Mouse (Mus musculus): Measurements from ENCODE around the gene Pde4b. TPM values are rescaled to one million over a fixed set of nuclear protein-coding genes. Genes with fewer than 3 reads are reported as not detected.

Gene Pde4b
- polyA plus RNA-seq, 1 experiment from 2014 or later = 3.1 TPM

DNA sequence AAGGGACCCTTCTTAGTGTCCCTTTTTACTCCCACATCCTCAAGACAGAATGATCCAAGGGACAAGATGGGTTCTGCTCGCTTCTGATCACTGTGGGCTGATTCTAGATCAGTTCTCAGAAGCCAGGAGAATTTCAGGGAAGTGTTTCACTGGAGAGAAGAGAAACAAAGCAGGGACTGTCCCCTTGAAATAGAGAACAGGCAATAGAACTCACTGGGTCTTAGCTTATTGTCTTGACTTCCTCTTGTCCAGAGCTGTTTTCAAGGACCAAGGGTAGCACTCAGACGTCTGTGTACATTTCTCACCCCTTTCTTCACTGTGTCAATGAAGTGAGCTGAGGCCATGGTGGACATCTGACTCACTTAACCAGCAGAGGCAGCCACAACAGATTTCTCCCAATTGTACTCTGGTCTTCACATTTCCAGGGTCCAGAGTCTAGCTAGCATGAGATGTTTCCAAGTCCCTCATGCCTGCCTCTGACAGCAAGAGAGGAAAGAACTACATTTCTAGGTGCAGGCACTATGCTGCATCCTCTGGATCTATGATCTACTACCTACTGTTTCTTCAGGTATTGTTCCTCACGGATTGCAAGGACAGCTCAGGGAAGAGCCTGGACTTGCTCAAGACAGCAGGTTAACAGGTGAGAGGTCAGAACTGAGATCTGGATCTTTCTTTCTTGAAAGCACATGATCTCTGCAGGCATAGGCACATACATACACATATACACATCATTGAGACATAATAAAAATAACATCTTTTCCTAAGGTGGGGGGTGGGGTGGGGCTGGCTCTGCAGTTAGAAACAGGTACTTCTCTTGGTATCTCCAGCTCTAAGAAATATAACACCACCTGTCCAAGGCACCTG, 427.9 kb downstream of the Pde4b start:
- Histone ChIP-seq H3K4me1 (ENCODE audit: control insufficient read depth, low read depth, low read length) (peaks cover 4% of the 10 kb centered on the region; the same call in 1 of the 2 replicates), H3K27me3 (ENCODE audit: control insufficient read depth, insufficient read depth, low read depth, low read length) (no peaks in the 10 kb centered on the region), H3K9me3 (replicated peaks; ENCODE audit: control insufficient read depth, low read length) (no peaks in the 10 kb centered on the region), H3K4me3 (ENCODE audit: low read depth, low read length) (no peak overlapping the region), H3K9ac (ENCODE audit: low read depth, low read length) (no peak overlapping the region), H3K36me3 (ENCODE audit: control insufficient read depth, insufficient read depth) (no peaks in the 10 kb centered on the region), H3K27ac (ENCODE audit: low read length) (no peak overlapping the region), H3K4me2 (ENCODE audit: low read depth, low read length) (no peak overlapping the region)
- ATAC-seq (ENCODE audit: low read depth) = no peak
- WGBS (ENCODE audit: insufficient replicate concordance) = 29% methylated on average over 3 of the region's 3 CpGs

DNA sequence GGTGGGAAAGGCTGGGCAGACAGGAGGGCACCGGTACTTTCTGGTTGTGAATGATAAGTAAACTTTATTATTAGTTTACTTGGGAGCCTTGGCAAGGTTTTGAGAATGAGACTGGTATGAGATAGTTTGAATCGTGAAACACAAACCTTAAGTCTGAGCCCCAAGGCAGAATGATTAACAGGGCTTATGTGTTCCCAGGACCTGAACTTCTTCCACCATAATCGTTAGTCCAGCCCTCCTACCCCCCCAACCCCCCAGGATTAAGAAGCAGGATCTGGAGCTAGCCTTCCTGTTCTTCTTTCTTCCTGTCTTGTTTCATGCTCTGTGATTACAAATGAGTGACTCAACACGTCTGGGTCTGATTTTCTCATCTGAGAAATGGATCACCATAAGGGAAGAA, 429.1 kb downstream of the Pde4b start:
- WGBS (ENCODE audit: insufficient replicate concordance) = 23% methylated on average over 4 of the region's 4 CpGs

DNA sequence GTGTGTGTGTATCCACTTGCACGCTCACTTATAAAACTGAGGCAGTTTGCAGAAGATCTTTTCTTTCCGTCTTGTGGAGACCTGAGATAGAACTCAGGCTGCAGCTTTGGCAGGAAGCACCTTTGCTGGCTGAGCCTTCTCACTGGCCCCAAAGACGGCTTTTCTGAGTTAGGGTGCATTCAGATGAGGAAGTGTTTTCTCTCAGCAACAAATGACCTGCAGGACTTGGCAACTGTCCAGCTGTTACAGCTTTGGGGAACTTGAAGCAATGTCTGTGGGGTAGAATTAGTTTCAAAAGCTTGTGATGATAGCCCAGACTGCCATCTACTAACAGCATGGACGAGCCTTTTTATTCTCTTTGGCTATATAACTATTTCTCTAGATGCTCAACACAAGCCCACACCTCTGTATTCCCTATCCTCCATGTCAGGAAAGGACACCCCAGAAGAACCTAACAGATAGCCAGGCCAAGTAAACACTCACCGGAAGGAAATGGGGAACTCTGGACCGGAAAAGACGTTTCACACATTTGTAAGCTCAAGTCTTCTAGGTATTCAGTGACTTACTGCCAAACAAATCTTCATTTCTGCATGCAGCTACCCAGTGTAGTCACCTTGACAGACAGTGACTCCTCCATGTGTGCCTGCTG, 429.8 kb downstream of the Pde4b start:
- Histone ChIP-seq H3K27ac (ENCODE audit: low read length) (peak overlapping the region; percentile 42), H3K27me3 (ENCODE audit: control insufficient read depth, insufficient read depth, low read depth, low read length) (no peaks in the 10 kb centered on the region), H3K9me3 (replicated peaks; ENCODE audit: control insufficient read depth, low read length) (no peaks in the 10 kb centered on the region), H3K4me3 (ENCODE audit: low read depth, low read length) (no peak overlapping the region), H3K4me1 (ENCODE audit: control insufficient read depth, low read depth, low read length) (no peaks in the 10 kb centered on the region), H3K36me3 (ENCODE audit: control insufficient read depth, insufficient read depth) (no peaks in the 10 kb centered on the region), H3K4me2 (ENCODE audit: low read depth, low read length) (no peak overlapping the region), H3K9ac (ENCODE audit: low read depth, low read length) (no peak overlapping the region)
- WGBS (ENCODE audit: insufficient replicate concordance) = 20% methylated on average over 7 of the region's 7 CpGs
- ATAC-seq (ENCODE audit: low read depth) = peak; percentile 30; the same call in 1 of the 2 replicates

More for the DNA sequence above, 429.1 kb downstream of the Pde4b start:
- Histone ChIP-seq H3K27ac (ENCODE audit: low read length) (no peak overlapping the region), H3K27me3 (ENCODE audit: control insufficient read depth, insufficient read depth, low read depth, low read length) (no peaks in the 10 kb centered on the region), H3K4me3 (ENCODE audit: low read depth, low read length) (no peak overlapping the region), H3K9me3 (replicated peaks; ENCODE audit: control insufficient read depth, low read length) (no peaks in the 10 kb centered on the region), H3K36me3 (ENCODE audit: control insufficient read depth, insufficient read depth) (no peaks in the 10 kb centered on the region), H3K4me1 (ENCODE audit: control insufficient read depth, low read depth, low read length) (peaks cover 3% of the 10 kb centered on the region; the same call in 1 of the 2 replicates), H3K9ac (ENCODE audit: low read depth, low read length) (no peak overlapping the region), H3K4me2 (ENCODE audit: low read depth, low read length) (no peak overlapping the region)
- ATAC-seq (ENCODE audit: low read depth) = no peak

- H3K36me3 ChIP-seq (ENCODE audit: control insufficient read depth, insufficient read depth) = no peaks in the 10 kb centered on the region
- H3K27ac ChIP-seq (ENCODE audit: low read length) = peak overlapping the region; percentile 42
- no peak for ATAC-seq (ENCODE audit: low read depth)
- H3K27me3 ChIP-seq (ENCODE audit: control insufficient read depth, insufficient read depth, low read depth, low read length) = no peaks in the 10 kb centered on the region
- no peak overlapping the region for H3K9ac ChIP-seq (ENCODE audit: low read depth, low read length)
- H3K9me3 ChIP-seq (replicated peaks; ENCODE audit: control insufficient read depth, low read length) = no peaks in the 10 kb centered on the region
- no peak overlapping the region for H3K4me3 ChIP-seq (ENCODE audit: low read depth, low read length)
- H3K4me2 ChIP-seq (ENCODE audit: low read depth, low read length) = no peak overlapping the region
- H3K4me1 ChIP-seq (ENCODE audit: control insufficient read depth, low read depth, low read length) = no peaks in the 10 kb centered on the region
- WGBS (ENCODE audit: insufficient replicate concordance) = 19% methylated on average over 2 of the region's 2 CpGs
Measured at GRCm38 (mm10) chr4:102517653-102518052, 430.3 kb downstream of the Pde4b start.

- Histone ChIP-seq H3K9ac (ENCODE audit: low read depth, low read length) (no peak overlapping the region), H3K4me3 (ENCODE audit: low read depth, low read length) (no peak overlapping the region), H3K9me3 (replicated peaks; ENCODE audit: control insufficient read depth, low read length) (no peaks in the 10 kb centered on the region), H3K4me1 (ENCODE audit: control insufficient read depth, low read depth, low read length) (no peaks in the 10 kb centered on the region), H3K27ac (ENCODE audit: low read length) (no peak overlapping the region), H3K4me2 (ENCODE audit: low read depth, low read length) (no peak overlapping the region), H3K36me3 (ENCODE audit: control insufficient read depth, insufficient read depth) (no peaks in the 10 kb centered on the region), H3K27me3 (ENCODE audit: control insufficient read depth, insufficient read depth, low read depth, low read length) (no peaks in the 10 kb centered on the region)
- 79% methylated on average over 2 of the region's 2 CpGs for WGBS (ENCODE audit: insufficient replicate concordance)
- ATAC-seq (ENCODE audit: low read depth) = no peak
Measured at GRCm38 (mm10) chr4:102518341-102518740, 431.0 kb downstream of the Pde4b start.

DNA sequence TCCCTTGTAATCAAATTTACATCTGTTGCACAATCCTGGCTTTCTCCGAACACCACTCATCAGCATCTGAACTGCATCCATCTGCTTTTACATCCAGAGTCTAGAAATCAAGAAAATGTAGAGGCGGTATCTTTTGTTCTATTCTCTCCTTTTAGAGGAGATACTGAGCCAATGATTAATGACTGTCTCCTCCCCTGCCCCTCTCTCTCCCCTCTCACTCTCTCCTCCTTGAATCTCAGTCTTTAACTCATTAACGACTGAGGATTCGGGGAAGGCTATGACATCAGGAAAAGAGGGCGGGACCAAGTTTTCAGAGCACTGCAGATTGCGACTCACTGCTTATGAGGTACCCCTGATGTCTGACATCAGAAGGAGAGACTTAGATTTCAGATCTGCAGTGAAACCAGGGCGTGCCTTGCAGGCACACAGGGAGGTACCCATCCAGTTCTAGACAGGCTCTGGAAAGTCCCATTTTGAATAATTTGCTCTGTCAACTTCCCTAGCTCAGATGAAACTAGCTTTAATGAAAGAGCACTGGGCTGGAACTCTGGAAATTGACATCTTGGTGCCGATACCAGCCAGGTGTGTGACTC, 433.4 kb downstream of the Pde4b start:
- ATAC-seq (ENCODE audit: low read depth) = no peak
- Histone ChIP-seq H3K4me2 (ENCODE audit: low read depth, low read length) (no peak overlapping the region), H3K9ac (ENCODE audit: low read depth, low read length) (no peak overlapping the region), H3K27me3 (ENCODE audit: control insufficient read depth, insufficient read depth, low read depth, low read length) (no peaks in the 10 kb centered on the region), H3K4me3 (ENCODE audit: low read depth, low read length) (no peak overlapping the region), H3K27ac (ENCODE audit: low read length) (no peak overlapping the region), H3K9me3 (replicated peaks; ENCODE audit: control insufficient read depth, low read length) (no peaks in the 10 kb centered on the region), H3K4me1 (ENCODE audit: control insufficient read depth, low read depth, low read length) (no peaks in the 10 kb centered on the region), H3K36me3 (ENCODE audit: control insufficient read depth, insufficient read depth) (no peaks in the 10 kb centered on the region)
- WGBS (ENCODE audit: insufficient replicate concordance) = 57% methylated on average over 8 of the region's 8 CpGs

DNA sequence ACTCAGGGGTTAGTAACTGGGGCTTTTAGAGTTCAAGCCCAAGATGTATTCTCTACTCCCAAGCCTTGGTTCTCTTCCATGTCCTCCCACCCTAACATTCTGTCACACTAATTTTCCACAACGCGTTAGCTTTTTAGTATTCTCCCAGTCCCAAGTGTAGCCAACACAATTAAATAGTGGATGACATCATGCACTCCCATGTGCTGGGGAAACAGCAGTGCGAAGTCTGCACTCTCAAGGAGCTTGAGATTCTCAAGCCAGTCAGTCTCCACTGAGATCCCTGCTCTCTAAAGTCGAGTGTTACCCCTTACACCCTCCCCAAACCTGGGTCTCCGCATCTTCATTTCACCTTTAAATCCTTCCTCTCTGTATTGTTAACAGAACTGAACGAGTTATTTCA, 434.1 kb downstream of the Pde4b start:
- no peak overlapping the region for H3K4me2 ChIP-seq (ENCODE audit: low read depth, low read length)
- WGBS (ENCODE audit: insufficient replicate concordance) = 66% methylated on average over 6 of the region's 6 CpGs
- H3K9me3 ChIP-seq (replicated peaks; ENCODE audit: control insufficient read depth, low read length) = no peaks in the 10 kb centered on the region
- no peak for ATAC-seq (ENCODE audit: low read depth)
- H3K4me1 ChIP-seq (ENCODE audit: control insufficient read depth, low read depth, low read length) = no peaks in the 10 kb centered on the region
- no peaks in the 10 kb centered on the region for H3K36me3 ChIP-seq (ENCODE audit: control insufficient read depth, insufficient read depth)
- H3K27me3 ChIP-seq (ENCODE audit: control insufficient read depth, insufficient read depth, low read depth, low read length) = no peaks in the 10 kb centered on the region
- H3K27ac ChIP-seq (ENCODE audit: low read length) = no peak overlapping the region
- no peak overlapping the region for H3K9ac ChIP-seq (ENCODE audit: low read depth, low read length)
- H3K4me3 ChIP-seq (ENCODE audit: low read depth, low read length) = no peak overlapping the region

GRCm38 (mm10) chr4:102527361-102527760, 440.0 kb downstream of the Pde4b start:
- H3K9me3 ChIP-seq (replicated peaks; ENCODE audit: control insufficient read depth, low read length) = no peaks in the 10 kb centered on the region
- WGBS (ENCODE audit: insufficient replicate concordance) = 53% methylated on average over 7 of the region's 7 CpGs
- H3K4me3 ChIP-seq (ENCODE audit: low read depth, low read length) = no peak overlapping the region
- H3K27ac ChIP-seq (ENCODE audit: low read length) = no peak overlapping the region
- H3K9ac ChIP-seq (ENCODE audit: low read depth, low read length) = no peak overlapping the region
- no peaks in the 10 kb centered on the region for H3K27me3 ChIP-seq (ENCODE audit: control insufficient read depth, insufficient read depth, low read depth, low read length)
- H3K36me3 ChIP-seq (ENCODE audit: control insufficient read depth, insufficient read depth) = no peaks in the 10 kb centered on the region
- H3K4me2 ChIP-seq (ENCODE audit: low read depth, low read length) = no peak overlapping the region
- ATAC-seq (ENCODE audit: low read depth) = no peak
- no peaks in the 10 kb centered on the region for H3K4me1 ChIP-seq (ENCODE audit: control insufficient read depth, low read depth, low read length)

- ATAC-seq (ENCODE audit: low read depth) = no peak
- 64% methylated on average over 4 of the region's 4 CpGs for WGBS (ENCODE audit: insufficient replicate concordance)
- Histone ChIP-seq H3K4me2 (ENCODE audit: low read depth, low read length) (no peak overlapping the region), H3K4me1 (ENCODE audit: control insufficient read depth, low read depth, low read length) (no peaks in the 10 kb centered on the region), H3K27ac (ENCODE audit: low read length) (no peak overlapping the region), H3K9ac (ENCODE audit: low read depth, low read length) (no peak overlapping the region), H3K4me3 (ENCODE audit: low read depth, low read length) (no peak overlapping the region), H3K36me3 (ENCODE audit: control insufficient read depth, insufficient read depth) (no peaks in the 10 kb centered on the region), H3K27me3 (ENCODE audit: control insufficient read depth, insufficient read depth, low read depth, low read length) (no peaks in the 10 kb centered on the region), H3K9me3 (replicated peaks; ENCODE audit: control insufficient read depth, low read length) (no peaks in the 10 kb centered on the region)
Measured at GRCm38 (mm10) chr4:102530797-102531196, 443.5 kb downstream of the Pde4b start.
